Mouse (Mus musculus) left cerebral cortex, postnatal 36 days (tissue): ENCODE measurements around the gene Pcgf2. TPM values are rescaled to one million over a fixed set of nuclear protein-coding genes. Genes with fewer than 3 reads are reported as not detected.
"Not testable (repeated sequence)": the region's sequence is repeated elsewhere in the genome, so short reads cannot be mapped to it uniquely, and the experiment has no call there.

Experiments
- DNase-seq, 2 experiments: peaks; one replicate each; pipeline ENCODE4 v3.0.0; 2021 to 2022; ENCODE audit warnings: low spot score in 2 of 2, mixed read lengths in 1 of 2
- intact Hi-C: fragments of 180-260 bp; cut with DNase I; formaldehyde crosslinking; loops from one replicate; pipeline ENCODE4 v1.15.1; 2025
- total RNA-seq, 2 experiments: library from RNA; stranded (reverse); gene quantifications; 2 replicates each; pipeline ENCODE4 v1.2.3; 2021

The Pcgf2 gene
- total RNA-seq, 2 experiments from 2014 or later = 27.5 to 35.7 TPM

GRCm38 (mm10) chr11:97660734-97661647 lies 39.3 kb downstream of the Pcgf2 start:
- intact Hi-C loops = loop anchor here (5.0 kb wide), 1 partner anchor 36 kb away; no protein-coding TSS in a partner anchor

GRCm38 (mm10) chr11:97659990-97660714 lies 40.1 kb downstream of the Pcgf2 start:
- intact Hi-C loops = loop anchor here (5.0 kb wide), 1 partner anchor 37 kb away; no protein-coding TSS in a partner anchor
- DNase-seq = peak; percentile 82 to 86

More at GRCm38 (mm10) chr11:97660734-97661647, 39.3 kb downstream of the Pcgf2 start:
- DNase-seq = no peak

- DNase-seq = no peak
These were observed 40.9 kb downstream of the Pcgf2 start for GRCm38 (mm10) chr11:97659267-97659989.

GRCm38 (mm10) chr11:97658751-97659266 lies 41.5 kb downstream of the Pcgf2 start:
- no peak for DNase-seq
- intact Hi-C loops = no loop called here

More at GRCm38 (mm10) chr11:97659267-97659989, 40.9 kb downstream of the Pcgf2 start:
- intact Hi-C loops = no loop called here

GRCm38 (mm10) chr11:97657967-97658366 lies 42.3 kb downstream of the Pcgf2 start:
- intact Hi-C loops, DNase-seq: not testable (repeated sequence)

GRCm38 (mm10) chr11:97657184-97657945 lies 42.9 kb downstream of the Pcgf2 start:
- DNase-seq = no peak
- intact Hi-C loops = no loop called here

GRCm38 (mm10) chr11:97656269-97656971 lies 43.9 kb downstream of the Pcgf2 start:
- intact Hi-C loops = no loop called here
- DNase-seq = no peak

- intact Hi-C loops = no loop called here
These were observed 46.1 kb downstream of the Pcgf2 start for GRCm38 (mm10) chr11:97654210-97654609.

GRCm38 (mm10) chr11:97653376-97653775 lies 46.9 kb downstream of the Pcgf2 start:
- intact Hi-C loops, DNase-seq: not testable (repeated sequence)

More at GRCm38 (mm10) chr11:97654210-97654609, 46.1 kb downstream of the Pcgf2 start:
- no peak for DNase-seq

- DNase-seq = no peak
- intact Hi-C loops = no loop called here
These were observed 50.0 kb downstream of the Pcgf2 start for GRCm38 (mm10) chr11:97650341-97650740.

GRCm38 (mm10) chr11:97648541-97648940 lies 51.8 kb downstream of the Pcgf2 start:
- intact Hi-C loops = not testable (repeated sequence)

GRCm38 (mm10) chr11:97644834-97645233 lies 55.5 kb downstream of the Pcgf2 start:
- intact Hi-C loops = loop anchor here (1.0 kb wide), 1 partner anchor 45 kb away; no protein-coding TSS in a partner anchor
- DNase-seq = peak in 1 of 2 experiments; percentile 42

More at GRCm38 (mm10) chr11:97648541-97648940, 51.8 kb downstream of the Pcgf2 start:
- not testable (repeated sequence) for DNase-seq

GRCm38 (mm10) chr11:97643380-97644055 lies 56.8 kb downstream of the Pcgf2 start:
- no peak for DNase-seq
- intact Hi-C loops = no loop called here

- DNase-seq = no peak
- intact Hi-C loops = no loop called here
These were observed 57.6 kb downstream of the Pcgf2 start for GRCm38 (mm10) chr11:97642746-97643145.

GRCm38 (mm10) chr11:97641668-97642067 lies 58.6 kb downstream of the Pcgf2 start:
- intact Hi-C loops = no loop called here
- DNase-seq = peak; percentile 81 to 85
